Mouse (Mus musculus): ENCODE measurements around the gene Mfap2.

- TF ChIP-seq CTCF (IDR thresholded peaks at IDR 0.05; ENCODE audit: insufficient read depth, low read depth, low read length) (no peak), POLR2A (IDR thresholded peaks at IDR 0.05; ENCODE audit: insufficient read depth, low read depth, low read length) (no peak)
These were observed 11.4 kb downstream of the Mfap2 start for GRCm38 (mm10) chr4:141021614-141021929.

All from olfactory bulb, adult 2 months (tissue).